Mouse (Mus musculus) urinary bladder, postnatal 36 days (tissue): ENCODE results near the gene Efnb3.

Source experiments
- DNase-seq, 2 experiments: peaks; one replicate each; pipeline ENCODE4 v3.0.0; 2022; ENCODE audit warnings: low spot score in 2 of 2, mixed read lengths in 1 of 2

The Efnb3 gene

GRCm38 (mm10) chr11:69559851-69560765 is at the start of gene Efnb3:
Efnb3 (minus strand) TSS chr11:69560205.
- no peak for DNase-seq

- DNase-seq: no peak
Observed at GRCm38 (mm10) chr11:69609416-69609815, 49.4 kb upstream of the Efnb3 start.

GRCm38 (mm10) chr11:69608525-69608924 is 48.5 kb upstream of the Efnb3 start:
- DNase-seq: no peak

GRCm38 (mm10) chr11:69606832-69607231 is 46.8 kb upstream of the Efnb3 start:
- DNase-seq: no peak

GRCm38 (mm10) chr11:69606491-69606795 is 46.4 kb upstream of the Efnb3 start:
- DNase-seq: no peak

- DNase-seq: peak; percentile 42 to 48
Observed at GRCm38 (mm10) chr11:69605726-69606490, 45.9 kb upstream of the Efnb3 start, which contains the start of gene Atp1b2. Atp1b2 (minus strand) TSS chr11:69605942.

GRCm38 (mm10) chr11:69604795-69605664 is 45.0 kb upstream of the Efnb3 start:
- no peak for DNase-seq

GRCm38 (mm10) chr11:69604347-69604746 is 44.3 kb upstream of the Efnb3 start:
- no peak for DNase-seq

- DNase-seq: no peak
Observed at GRCm38 (mm10) chr11:69603516-69603915, 43.5 kb upstream of the Efnb3 start.

GRCm38 (mm10) chr11:69601768-69602167 is 41.8 kb upstream of the Efnb3 start:
- DNase-seq: no peak

- peak in 1 of 2 experiments; percentile 31 for DNase-seq
Observed at GRCm38 (mm10) chr11:69600098-69600497, 40.1 kb upstream of the Efnb3 start.

GRCm38 (mm10) chr11:69599436-69599835 is 39.4 kb upstream of the Efnb3 start:
- DNase-seq: no peak

GRCm38 (mm10) chr11:69594853-69595252 is 34.8 kb upstream of the Efnb3 start:
- no peak for DNase-seq

- DNase-seq: no peak
Observed at GRCm38 (mm10) chr11:69592799-69593198, 32.8 kb upstream of the Efnb3 start.

GRCm38 (mm10) chr11:69591899-69592637 is 32.1 kb upstream of the Efnb3 start:
- DNase-seq: no peak

GRCm38 (mm10) chr11:69591424-69591823 is 31.4 kb upstream of the Efnb3 start:
- DNase-seq: no peak

- no peak for DNase-seq
Observed at GRCm38 (mm10) chr11:69590622-69591021, 30.6 kb upstream of the Efnb3 start.

GRCm38 (mm10) chr11:69589207-69589834 is 29.3 kb upstream of the Efnb3 start:
- no peak for DNase-seq

GRCm38 (mm10) chr11:69585718-69586325 is 25.8 kb upstream of the Efnb3 start:
- no peak for DNase-seq

- DNase-seq: no peak
Observed at GRCm38 (mm10) chr11:69584937-69585336, 24.9 kb upstream of the Efnb3 start.
